Mouse (Mus musculus) kidney, postnatal 0 days (tissue): ENCODE results near the gene Cytip. TPM values are rescaled to one million over a fixed set of nuclear protein-coding genes. Genes with fewer than 3 reads are reported as not detected.

Experiments
- ATAC-seq: fragments of 200-750 bp; cut with Nextera tagmentation; replicated peaks from 2 replicates; pipeline ENCODE4 v1.8.0; 2017; ENCODE audit warnings: low read depth, moderate number of reproducible peaks, moderate TSS enrichment, moderate library complexity; ENCODE audit not compliant: low FRiP score
- DNase-seq: peaks from one replicate; pipeline ENCODE4 v3.0.0-alpha.2; 2016; ENCODE audit warnings: low spot score
- H3K27ac ChIP-seq: fragments of 300-500 bp; sonication (generic); 2 replicates; pipeline ENCODE4 v1.5.1; 2014; ENCODE audit warnings: mild to moderate bottlenecking
- H3K27me3 ChIP-seq: fragments of 300-500 bp; sonication (generic); 2 replicates; pipeline ENCODE4 v1.6.1; 2014; ENCODE audit warnings: low read length, mixed read lengths; ENCODE audit not compliant: insufficient read depth
- H3K36me3 ChIP-seq: fragments of 300-500 bp; sonication (generic); 2 replicates; pipeline ENCODE4 v1.6.1; 2014; ENCODE audit warnings: low read length, mixed read lengths; ENCODE audit not compliant: insufficient read depth
- H3K4me1 ChIP-seq: fragments of 300-500 bp; sonication (generic); replicated peaks from 2 replicates; pipeline ENCODE4 v1.6.1; 2014; ENCODE audit warnings: antibody characterized with exemption, low read length, mixed read lengths; ENCODE audit not compliant: insufficient read depth
- H3K4me2 ChIP-seq: fragments of 300-500 bp; sonication (generic); 2 replicates; pipeline ENCODE4 v1.6.1; 2014; ENCODE audit warnings: mild to moderate bottlenecking, low read length, moderate library complexity, mixed read lengths
- H3K4me3 ChIP-seq: fragments of 300-500 bp; sonication (generic); replicated peaks from 2 replicates; pipeline ENCODE4 v1.5.1; 2014; ENCODE audit warnings: low read depth, low read length
- H3K9ac ChIP-seq: fragments of 300-500 bp; sonication (generic); 2 replicates; pipeline ENCODE4 v1.6.1; 2014; ENCODE audit warnings: low read depth, low read length
- H3K9me3 ChIP-seq: fragments of 300-500 bp; sonication (generic); replicated peaks from 2 replicates; pipeline ENCODE4 v1.6.1; 2016; ENCODE audit warnings: low read length, inconsistent platforms, mixed read lengths
- CTCF ChIP-seq: IDR thresholded peaks from 2 replicates; pipeline ENCODE4 v1.5.1; 2016; ENCODE audit warnings: antibody characterized with exemption, low read depth, mild to moderate bottlenecking, moderate library complexity
- WGBS: fragments of 180-500 bp; shearing (Covaris S2); extraction: QIAGEN DNeasy Blood & Tissue Kit; methylation state at CpG from one replicate; pipeline ENCODE4 v1.1.7; 2014; 5-methylcytosine and 5-hydroxymethylcytosine counted together
- polyA plus RNA-seq: library from polyadenylated mRNA; unstranded; fragments of >200 nt; fragmentation: Nextera tagmentation; extraction: Ambion mirVana; gene quantifications from 2 replicates; pipeline ENCODE4 v1.2.1, GENCODE M21; 2015

The Cytip gene
- polyA plus RNA-seq, 1 experiment from 2014 or later: 7.1 TPM

GRCm38 (mm10) chr2:58158539-58158938 is 36.8 kb downstream of the Cytip start:
- no peak for DNase-seq
- H3K4me1 ChIP-seq: no peaks in the 10 kb centered on the region
- no peak overlapping the region for H3K4me3 ChIP-seq
- WGBS: 89% methylated on average over 5 of the region's 5 CpGs
- H3K27me3 ChIP-seq: no peaks in the 10 kb centered on the region
- no peak overlapping the region for H3K9ac ChIP-seq
- no peak for TF ChIP-seq CTCF
- H3K27ac ChIP-seq: no peak overlapping the region
- no peak overlapping the region for H3K4me2 ChIP-seq
- no peaks in the 10 kb centered on the region for H3K9me3 ChIP-seq
- no peaks in the 10 kb centered on the region for H3K36me3 ChIP-seq
- no peak for ATAC-seq

- WGBS: 82% methylated on average over 2 of the region's 2 CpGs
- TF ChIP-seq CTCF: no peak
- Histone ChIP-seq H3K4me3 (no peak overlapping the region), H3K36me3 (no peaks in the 10 kb centered on the region), H3K27me3 (no peaks in the 10 kb centered on the region), H3K4me1 (no peaks in the 10 kb centered on the region), H3K9ac (no peak overlapping the region), H3K9me3 (no peaks in the 10 kb centered on the region), H3K4me2 (no peak overlapping the region), H3K27ac (no peak overlapping the region)
- no peak for ATAC-seq
- DNase-seq: no peak
Measured at GRCm38 (mm10) chr2:58158107-58158506, 37.2 kb downstream of the Cytip start.

GRCm38 (mm10) chr2:58157466-58157865 is 37.9 kb downstream of the Cytip start:
- H3K9me3 ChIP-seq: no peaks in the 10 kb centered on the region
- 92% methylated on average over 5 of the region's 5 CpGs for WGBS
- DNase-seq: no peak
- H3K27ac ChIP-seq: no peak overlapping the region
- H3K4me1 ChIP-seq: no peaks in the 10 kb centered on the region
- no peak for ATAC-seq
- TF ChIP-seq CTCF: no peak
- no peak overlapping the region for H3K4me3 ChIP-seq
- H3K9ac ChIP-seq: no peak overlapping the region
- no peak overlapping the region for H3K4me2 ChIP-seq
- H3K36me3 ChIP-seq: no peaks in the 10 kb centered on the region
- H3K27me3 ChIP-seq: no peaks in the 10 kb centered on the region

GRCm38 (mm10) chr2:58156495-58157392 is 38.6 kb downstream of the Cytip start:
- H3K4me2 ChIP-seq: no peak overlapping the region
- no peak overlapping the region for H3K4me3 ChIP-seq
- 75% methylated on average over 5 of the region's 5 CpGs for WGBS
- DNase-seq: no peak
- no peaks in the 10 kb centered on the region for H3K9me3 ChIP-seq
- H3K27ac ChIP-seq: no peak overlapping the region
- no peak overlapping the region for H3K9ac ChIP-seq
- no peaks in the 10 kb centered on the region for H3K36me3 ChIP-seq
- no peak for ATAC-seq
- no peak for TF ChIP-seq CTCF
- H3K27me3 ChIP-seq: no peaks in the 10 kb centered on the region
- no peaks in the 10 kb centered on the region for H3K4me1 ChIP-seq

GRCm38 (mm10) chr2:58156108-58156415 is 39.3 kb downstream of the Cytip start:
- ATAC-seq: no peak
- Histone ChIP-seq H3K27me3 (no peaks in the 10 kb centered on the region), H3K27ac (no peak overlapping the region), H3K4me1 (no peaks in the 10 kb centered on the region), H3K9ac (no peak overlapping the region), H3K36me3 (no peaks in the 10 kb centered on the region), H3K9me3 (no peaks in the 10 kb centered on the region), H3K4me2 (no peak overlapping the region), H3K4me3 (no peak overlapping the region)
- no peak for DNase-seq
- whole genome bisulfite sequencing: 90% methylated on average over 5 of the region's 5 CpGs
- no peak for TF ChIP-seq CTCF

- WGBS: 73% methylated on average over 7 of the region's 7 CpGs
- DNase-seq: no peak
Measured at GRCm38 (mm10) chr2:58155271-58156107, 39.8 kb downstream of the Cytip start.

More at GRCm38 (mm10) chr2:58155271-58156107, 39.8 kb downstream of the Cytip start:
- Histone ChIP-seq H3K9ac (no peak overlapping the region), H3K4me2 (no peak overlapping the region), H3K4me1 (no peaks in the 10 kb centered on the region), H3K4me3 (no peak overlapping the region), H3K9me3 (no peaks in the 10 kb centered on the region), H3K27me3 (no peaks in the 10 kb centered on the region), H3K27ac (no peak overlapping the region), H3K36me3 (no peaks in the 10 kb centered on the region)
- no peak for ATAC-seq
- no peak for TF ChIP-seq CTCF
